Mouse (Mus musculus): ENCODE measurements around the gene Ttc39a.

DNA sequence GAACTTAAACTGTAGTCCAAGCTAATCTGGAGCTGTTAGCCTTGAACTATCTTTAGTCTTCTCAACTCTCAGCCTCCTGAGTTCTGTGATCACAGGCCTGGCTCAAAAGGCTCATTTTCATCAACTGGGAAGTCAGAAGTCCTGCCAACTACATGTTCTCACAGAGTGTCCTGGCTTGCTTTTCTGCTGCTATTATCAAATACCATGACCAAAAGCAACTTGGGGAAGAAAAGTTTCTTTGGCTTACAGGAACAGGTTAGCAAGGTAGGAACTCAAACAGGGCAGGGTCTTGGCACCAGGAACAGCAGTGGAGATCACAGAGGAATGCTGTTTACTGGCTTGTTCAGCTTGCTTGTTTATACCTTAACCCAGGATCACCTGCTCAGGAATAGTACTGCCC lies 87.2 kb downstream of the Ttc39a start:
- no peak for TF ChIP-seq CHD2 (IDR thresholded peaks at IDR 0.05; ENCODE audit: low read depth, low read length)
- no peak for TF ChIP-seq MAFK (IDR thresholded peaks at IDR 0.05; ENCODE audit: insufficient read depth, low read depth, low read length)
- TF ChIP-seq HCFC1 (IDR thresholded peaks at IDR 0.05; ENCODE audit: borderline replicate concordance, insufficient read depth, low read length) = no peak
- no peak for TF ChIP-seq ZNF384 (IDR thresholded peaks at IDR 0.05; ENCODE audit: low read depth, low read length)

All from ES-E14 (cell line).